Mouse (Mus musculus) left cerebral cortex, postnatal 14 days (tissue): Measurements from ENCODE around the gene Selenow. TPM values are rescaled to one million over a fixed set of nuclear protein-coding genes. Genes with fewer than 3 reads are reported as not detected.

Source experiments
- DNase-seq, 2 experiments: peaks; one replicate each; pipeline ENCODE4 v3.0.0; 2021 to 2022; ENCODE audit warnings: low spot score in 2 of 2, mixed read lengths in 1 of 2
- intact Hi-C: fragments of 180-260 bp; cut with DNase I; formaldehyde crosslinking; loops from one replicate; pipeline ENCODE4 v1.15.1; 2025
- long read RNA-seq, 2 experiments: library from polyadenylated mRNA; stranded (forward); transcript quantifications; one replicate each; pipeline ENCODE4 v2.0.0; 2021
- total RNA-seq, 2 experiments: library from RNA; stranded (reverse); gene quantifications; 2 replicates each; pipeline ENCODE4 v1.2.3; 2021

The Selenow gene
- 1,000 to 10,000 TPM; 1,549 to 1,751 TPM for total RNA-seq
- long read RNA-seq, experiment 1, transcript Selenow-201 (6 exons, 736 nt), result major isoform, 1,405 of 1,479 reads
- long read RNA-seq, experiment 1, partial matches to known transcripts, result 50 of 1,479 reads
- long read RNA-seq, experiment 1, other reads (novel, unspliced or antisense), result 24 of 1,479 reads
- long read RNA-seq, experiment 2, transcript Selenow-201 (6 exons, 736 nt), result major isoform, 1,237 of 1,296 reads
- long read RNA-seq, experiment 2, partial matches to known transcripts, result 38 of 1,296 reads
- long read RNA-seq, experiment 2, other reads (novel, unspliced or antisense), result 21 of 1,296 reads

DNA sequence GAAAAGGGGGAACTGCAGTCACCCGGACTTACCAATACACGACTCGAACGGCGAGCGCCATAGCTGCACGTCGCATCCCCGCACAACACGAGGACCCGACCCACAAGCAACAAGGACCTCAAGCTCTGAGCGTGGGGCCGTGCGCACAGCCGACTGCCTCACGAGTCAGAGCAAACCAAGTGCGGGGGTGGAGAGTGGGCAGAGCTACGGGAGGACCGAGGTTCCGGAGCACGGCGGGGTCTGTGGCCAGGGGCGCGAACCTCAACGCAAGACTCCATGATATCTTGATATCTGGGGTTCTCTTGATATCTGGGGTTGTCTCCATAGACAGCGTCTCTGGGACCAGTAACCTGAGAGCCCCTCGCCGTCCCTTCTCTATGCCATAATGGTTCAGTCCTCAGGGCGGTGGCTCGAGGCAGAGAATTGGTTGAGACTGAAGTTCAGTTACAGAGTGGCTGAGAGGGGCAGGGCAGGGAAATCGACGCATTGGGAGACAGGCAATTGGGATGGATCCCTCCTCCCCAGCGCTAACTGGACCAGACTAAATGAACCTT is at the start of gene Selenow:
Gene Selenow, minus strand, starts transcription at position 183 of the 554 bp plus-strand sequence.
- intact Hi-C loops, result no loop called here
- DNase-seq, result peak; percentile 92 to 96

DNA sequence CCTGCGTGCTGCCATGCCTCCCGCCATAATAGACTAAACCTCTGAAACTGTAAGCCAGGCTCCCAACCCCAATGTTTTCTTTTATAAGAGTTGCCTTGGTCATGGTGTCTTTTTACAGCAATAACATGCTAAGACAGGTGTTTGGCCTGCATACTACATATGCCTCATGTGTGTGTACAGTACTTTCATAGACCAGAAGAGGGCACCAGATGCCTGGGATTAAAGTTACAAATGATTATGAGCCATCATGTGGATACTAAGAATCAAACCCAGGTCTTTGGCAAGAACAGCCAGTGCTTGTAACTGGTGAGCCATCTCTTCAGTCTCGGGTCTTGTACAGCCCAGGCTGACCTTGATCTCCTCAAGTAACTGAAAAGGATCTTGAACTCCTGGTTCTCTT is 47.5 kb upstream of the Selenow start:
- intact Hi-C loops, result no loop called here
- no peak for DNase-seq

DNA sequence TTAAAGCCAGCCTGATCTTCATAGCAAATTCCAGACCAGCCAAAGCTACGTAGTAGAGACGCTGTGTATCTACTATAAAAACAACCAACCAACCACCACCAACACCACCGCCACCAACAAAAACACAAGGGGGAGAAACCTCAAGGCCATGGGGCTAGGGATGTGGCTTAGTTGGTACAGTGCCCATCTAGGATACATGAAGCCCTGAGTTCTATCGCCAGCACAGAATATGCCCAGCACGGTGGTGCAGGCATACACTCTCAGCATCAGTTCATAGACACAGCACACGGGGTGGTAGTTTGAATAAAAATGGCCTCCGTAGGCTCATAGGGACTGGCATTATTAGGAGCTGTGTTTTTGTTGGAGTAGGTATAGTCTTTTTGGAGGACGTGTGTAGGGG is 46.1 kb upstream of the Selenow start:
- DNase-seq, result no peak
- intact Hi-C loops, result no loop called here

DNA sequence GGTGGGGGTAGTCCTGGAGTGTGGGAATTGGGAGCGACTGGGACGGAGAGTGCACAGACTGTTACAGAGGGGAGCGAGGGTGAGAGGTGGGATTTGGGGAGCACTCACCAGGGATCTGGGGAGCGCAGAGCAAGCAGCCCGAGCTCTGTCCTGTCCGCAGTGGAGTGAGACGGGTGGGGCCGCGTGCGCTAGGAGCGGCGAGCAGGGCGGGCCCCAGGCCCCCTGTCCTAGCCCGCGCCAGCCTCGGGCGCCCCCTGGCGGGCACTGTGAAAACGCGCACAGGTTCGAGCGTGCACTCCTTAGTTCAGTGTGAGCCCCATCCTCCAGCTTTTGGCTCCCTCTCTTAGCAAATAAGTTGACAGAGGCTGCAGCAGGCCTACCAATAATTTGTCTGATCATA is 45.1 kb upstream of the Selenow start, which contains the start of gene Ehd2:
Gene Ehd2, minus strand, starts transcription at position 256 of the 400 bp plus-strand sequence.
- intact Hi-C loops, result no loop called here
- DNase-seq, result peak in 1 of 2 experiments; percentile 57

DNA sequence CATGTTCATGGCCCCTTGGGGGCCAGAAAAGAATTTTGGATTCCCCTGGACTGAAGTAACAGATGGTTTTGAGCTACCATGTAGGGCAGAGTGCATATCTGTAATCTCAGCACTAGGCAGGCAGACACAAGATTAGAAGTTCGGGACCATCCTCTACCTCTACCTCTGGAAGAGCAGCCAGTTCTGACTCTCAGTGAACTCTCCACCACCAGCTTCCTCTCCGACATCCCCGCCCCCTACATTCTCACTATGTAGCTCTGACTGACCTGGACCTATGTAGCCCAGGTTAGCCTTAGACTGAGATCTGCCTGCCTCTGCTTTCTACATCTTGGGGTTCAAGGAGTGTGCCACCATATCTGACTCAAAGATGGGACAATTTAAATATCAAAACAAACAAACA is 44.3 kb upstream of the Selenow start:
- DNase-seq, result no peak
- intact Hi-C loops, result no loop called here

DNA sequence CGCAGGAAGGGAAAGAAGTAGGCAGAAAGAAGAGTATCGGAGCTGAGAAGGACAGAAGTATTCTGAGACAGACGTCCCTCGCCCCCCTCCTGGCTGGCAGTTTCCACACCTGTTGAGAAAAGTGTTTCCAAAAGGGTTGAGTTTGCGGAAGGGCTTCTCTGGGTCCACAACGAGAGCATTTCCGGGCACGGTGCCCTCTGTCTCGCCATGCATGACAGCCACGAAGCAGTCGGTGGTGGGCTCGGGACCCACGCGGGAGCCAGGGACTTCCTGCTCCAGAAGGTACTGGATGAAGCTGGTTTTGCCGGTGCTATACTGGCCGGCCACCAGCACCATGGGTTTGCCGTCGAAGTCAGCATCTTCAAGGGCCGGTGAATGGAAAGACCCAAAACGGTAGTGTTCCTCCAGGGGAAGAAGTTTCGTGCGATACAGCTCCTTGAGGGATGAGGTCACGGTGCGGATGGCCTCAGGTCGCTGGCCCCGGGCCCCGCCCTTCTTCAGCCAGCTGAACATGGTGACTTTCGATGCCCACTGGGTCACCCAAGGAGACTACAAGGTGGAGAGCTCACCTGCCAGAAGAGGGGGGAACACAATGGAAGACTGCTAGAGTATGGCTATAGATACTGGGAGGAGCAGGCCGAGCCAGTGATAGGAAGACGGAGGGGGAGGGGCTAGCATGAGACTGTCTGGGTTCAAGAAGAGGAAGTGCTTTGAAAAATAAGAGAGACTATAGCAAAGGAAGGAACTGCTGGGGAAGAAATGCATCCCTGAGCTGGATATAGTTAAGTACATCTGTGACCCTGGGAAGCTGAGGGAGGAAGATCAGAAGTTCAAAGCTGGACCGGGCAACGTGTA is 41.8 kb upstream of the Selenow start:
- no peak for DNase-seq
- intact Hi-C loops, result no loop called here

DNA sequence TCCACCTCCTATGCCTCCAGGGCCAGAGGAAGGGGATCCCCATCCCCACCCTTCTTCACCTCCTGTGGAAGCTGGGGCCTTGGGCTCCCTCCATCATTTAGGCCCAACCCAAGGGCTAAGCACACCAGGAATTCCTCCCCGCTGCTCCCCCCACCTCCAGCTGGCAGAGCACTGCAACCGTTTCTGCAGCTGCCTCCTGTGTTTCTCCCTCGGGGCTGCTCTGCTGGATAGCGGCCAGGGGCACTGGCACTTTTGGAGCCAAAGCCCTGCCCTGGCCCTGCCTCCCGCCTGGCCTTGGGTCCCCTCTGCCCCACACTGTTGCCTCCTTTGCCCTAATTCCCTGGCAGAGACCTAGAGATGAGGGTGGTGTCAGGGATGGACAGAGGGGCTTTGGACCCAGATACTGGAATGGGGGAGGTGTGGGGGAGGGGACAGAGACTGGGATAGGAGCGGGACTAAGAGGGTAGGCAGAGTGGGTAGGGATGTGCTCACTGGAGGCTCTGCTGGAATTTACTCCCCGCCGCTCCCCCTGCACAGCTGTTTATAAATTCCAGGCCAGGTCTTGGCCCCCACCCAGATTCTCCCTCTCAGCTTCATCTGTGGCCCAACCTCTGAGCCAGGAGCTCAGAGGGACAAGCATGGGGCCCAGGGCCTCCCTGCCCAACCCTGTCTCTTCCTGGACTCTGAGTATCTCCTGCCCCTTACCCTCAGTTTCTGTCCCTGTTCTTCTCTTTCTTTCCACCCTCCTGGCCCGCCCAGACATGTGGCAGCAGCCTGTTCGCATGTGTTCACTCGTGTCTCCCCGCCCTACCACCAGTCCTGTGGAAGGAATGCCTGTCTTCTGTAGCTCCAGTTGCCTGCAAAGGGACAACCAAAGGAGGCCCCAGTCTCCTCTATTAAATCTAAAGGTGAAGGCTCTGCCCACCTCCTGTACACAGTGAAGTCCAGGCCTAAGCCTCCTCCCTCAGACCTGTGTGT is 40.4 kb upstream of the Selenow start:
- peak; percentile 54 to 57 for DNase-seq
- intact Hi-C loops, result no loop called here

DNA sequence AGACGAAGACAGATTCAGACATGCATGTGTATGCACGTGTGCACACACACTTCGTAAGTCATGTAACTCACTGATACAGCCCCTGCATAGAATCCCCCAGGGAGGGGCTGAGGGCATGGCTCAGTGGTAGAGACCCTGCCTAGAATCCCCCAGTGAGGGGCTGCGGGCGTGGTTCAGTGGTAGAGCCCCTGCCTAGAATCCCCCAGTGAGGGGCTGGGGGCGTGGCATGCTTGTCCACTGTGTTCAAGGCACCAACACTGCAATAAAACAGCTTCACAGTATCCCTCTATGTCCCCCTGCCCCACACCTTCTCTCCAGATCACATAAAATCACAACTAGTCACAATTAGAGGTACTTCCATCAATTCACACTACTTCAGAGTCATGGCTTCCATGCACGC is 39.6 kb upstream of the Selenow start:
- intact Hi-C loops, result no loop called here
- no peak for DNase-seq

DNA sequence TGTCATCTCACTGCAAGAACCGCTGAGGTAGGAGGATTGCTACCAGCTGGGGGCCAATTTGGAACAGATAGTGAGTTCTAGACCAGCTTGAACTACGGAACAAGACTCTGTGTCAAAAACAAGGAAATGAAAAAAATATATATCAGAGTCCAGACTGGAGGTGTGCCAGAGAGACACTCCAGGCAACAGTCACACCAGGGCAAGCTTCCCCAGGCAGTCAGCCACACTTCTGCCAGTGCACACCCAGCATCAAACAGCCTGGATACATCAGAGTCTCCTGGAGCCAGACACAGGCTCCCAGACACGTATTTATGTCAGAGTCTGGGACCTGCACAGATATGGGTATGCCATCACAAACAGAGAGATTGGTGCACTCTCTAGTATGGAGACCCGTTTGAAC is 39.0 kb upstream of the Selenow start:
- DNase-seq, result no peak
- intact Hi-C loops, result no loop called here

DNA sequence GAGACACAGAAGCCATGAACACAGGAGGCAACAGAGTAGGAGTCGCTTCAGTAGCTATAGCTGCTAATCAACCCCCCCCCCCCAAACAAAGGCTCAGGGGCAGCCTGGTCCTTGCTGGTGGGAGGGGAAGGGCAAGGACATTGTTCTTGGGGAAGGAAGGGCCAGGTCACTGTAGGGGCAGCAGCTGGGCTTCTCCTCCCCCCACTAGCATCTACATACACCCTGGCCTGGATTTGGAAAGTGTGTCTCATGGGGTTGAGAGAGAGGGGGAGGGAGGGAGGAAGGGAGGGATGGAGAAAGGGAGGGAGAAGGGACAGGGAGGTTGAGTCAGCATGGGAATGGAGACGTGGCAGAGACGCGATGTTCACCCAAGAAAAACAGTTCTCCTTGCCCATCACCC is 38.5 kb upstream of the Selenow start:
- intact Hi-C loops, result no loop called here
- DNase-seq, result no peak

DNA sequence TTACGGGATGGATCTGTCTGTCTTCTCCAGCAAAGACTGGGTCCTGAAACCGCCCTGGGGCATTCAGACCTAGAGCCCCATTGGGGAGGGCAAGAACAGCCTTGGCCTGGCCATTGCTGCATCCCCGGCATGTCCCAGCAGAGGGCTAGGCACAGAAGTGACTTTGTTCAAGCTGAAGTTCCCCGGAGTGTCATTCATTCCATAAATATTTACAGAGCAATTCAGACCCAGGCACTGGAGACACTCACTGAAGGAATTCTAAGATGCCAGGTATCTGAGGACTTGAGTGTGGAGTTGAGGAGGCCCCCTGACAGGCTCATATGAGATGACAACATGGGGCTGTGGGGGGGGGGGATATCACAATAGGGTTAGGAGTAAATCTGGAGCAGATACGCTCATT is 33.9 kb upstream of the Selenow start:
- intact Hi-C loops, result no loop called here
- DNase-seq, result no peak

DNA sequence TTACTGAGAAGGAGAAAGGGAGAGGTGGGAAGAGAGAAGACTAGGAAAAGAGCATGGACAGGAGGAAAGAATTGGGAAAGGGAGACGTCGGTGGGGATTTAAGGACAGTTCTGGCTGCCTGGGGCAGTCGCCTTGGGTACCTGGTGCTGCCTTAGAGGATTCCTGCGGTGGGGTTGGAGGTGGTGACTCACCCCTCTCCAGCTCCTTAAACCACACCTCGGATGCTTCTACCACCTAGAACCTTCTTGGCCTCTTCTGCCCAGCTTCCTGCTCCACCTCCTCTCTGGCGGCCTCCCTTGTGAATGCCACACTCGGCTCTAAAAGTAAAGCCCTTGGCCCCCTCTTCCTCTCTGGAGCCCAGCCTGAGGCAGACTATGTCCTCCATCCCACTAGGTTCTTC is 33.3 kb upstream of the Selenow start:
- DNase-seq, result no peak
- intact Hi-C loops, result no loop called here

DNA sequence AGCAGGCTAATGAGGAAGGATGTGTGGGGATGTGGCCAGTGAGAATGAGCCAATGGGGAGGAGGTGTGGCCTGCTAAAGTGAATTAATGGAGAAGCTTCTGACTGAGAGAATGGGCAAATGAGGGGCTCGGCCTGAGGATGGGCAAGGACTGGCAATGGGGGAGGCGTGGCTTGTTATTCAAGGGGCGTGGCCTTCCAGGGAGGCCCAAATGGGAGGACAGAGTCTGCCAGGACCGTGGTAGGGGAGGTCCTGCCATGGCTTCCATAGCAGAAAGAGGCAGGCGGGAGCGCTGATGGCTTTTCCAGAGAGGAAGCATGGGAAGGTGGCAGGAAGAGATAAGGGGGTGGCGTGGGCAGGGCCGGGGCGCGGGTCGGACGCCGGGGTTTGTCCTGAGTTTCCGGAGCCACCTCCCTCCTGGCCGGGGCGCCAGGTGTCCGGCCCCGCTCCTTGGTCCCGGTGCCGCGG is 32.8 kb upstream of the Selenow start:
- DNase-seq, result no peak
- intact Hi-C loops, result no loop called here

DNA sequence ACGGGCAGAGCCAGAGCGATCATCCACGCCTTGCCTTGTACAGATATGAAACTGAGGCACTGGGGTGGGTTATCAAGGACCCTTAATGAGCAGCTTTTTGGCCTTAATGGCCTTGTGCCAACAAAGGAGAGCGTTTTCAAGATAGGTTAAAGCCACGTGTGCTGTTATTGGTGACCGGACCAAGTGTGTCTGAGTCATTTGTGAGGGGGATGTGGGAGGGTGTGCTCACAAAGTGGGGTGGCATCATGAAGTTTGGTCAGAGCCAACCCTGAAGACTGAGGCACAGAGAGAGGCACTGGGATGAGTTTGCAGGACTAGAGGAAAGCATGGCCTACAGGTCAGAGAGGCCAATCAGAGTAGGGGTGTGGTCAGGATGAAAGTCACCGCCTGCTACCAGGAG is 32.2 kb upstream of the Selenow start:
- DNase-seq, result no peak

DNA sequence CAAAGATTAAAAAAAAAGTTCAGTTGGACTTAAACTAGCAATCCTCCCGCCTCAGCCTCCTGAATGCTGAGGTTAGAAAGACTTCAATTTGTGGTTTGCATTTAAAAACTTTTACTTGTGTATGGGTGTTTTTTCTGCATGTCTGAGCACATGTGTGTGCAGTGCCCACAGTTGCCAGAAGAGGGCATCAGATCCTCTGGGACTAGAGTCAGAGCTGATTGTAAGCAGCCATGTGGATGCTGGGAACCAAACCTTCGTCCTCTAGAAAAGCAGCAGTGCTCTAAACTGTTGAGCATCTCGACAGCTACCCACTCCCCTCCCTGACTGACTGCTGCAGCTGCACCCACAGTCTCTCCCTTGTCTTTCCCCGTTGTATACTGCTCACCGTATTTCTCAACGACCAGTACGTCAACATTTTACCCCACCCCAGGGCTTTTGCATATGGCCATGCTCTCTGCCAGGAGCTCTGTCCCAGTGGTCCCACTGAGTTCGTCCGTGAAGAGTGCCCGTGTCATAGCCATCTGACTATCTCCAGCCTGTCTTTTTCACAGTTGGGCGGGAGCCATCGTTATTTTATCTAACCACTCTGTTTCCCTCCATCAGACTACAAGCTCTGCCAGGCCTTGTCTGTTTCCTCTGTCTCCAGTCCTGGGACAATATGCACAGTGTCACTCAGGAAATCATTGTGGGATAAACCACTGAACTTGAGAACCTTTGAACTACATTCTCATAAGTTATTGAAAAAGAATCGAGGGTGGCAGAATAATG is 31.3 kb upstream of the Selenow start:
- intact Hi-C loops, result no loop called here
- DNase-seq, result no peak

More for the DNA sequence above, 32.2 kb upstream of the Selenow start:
- intact Hi-C loops, result no loop called here

DNA sequence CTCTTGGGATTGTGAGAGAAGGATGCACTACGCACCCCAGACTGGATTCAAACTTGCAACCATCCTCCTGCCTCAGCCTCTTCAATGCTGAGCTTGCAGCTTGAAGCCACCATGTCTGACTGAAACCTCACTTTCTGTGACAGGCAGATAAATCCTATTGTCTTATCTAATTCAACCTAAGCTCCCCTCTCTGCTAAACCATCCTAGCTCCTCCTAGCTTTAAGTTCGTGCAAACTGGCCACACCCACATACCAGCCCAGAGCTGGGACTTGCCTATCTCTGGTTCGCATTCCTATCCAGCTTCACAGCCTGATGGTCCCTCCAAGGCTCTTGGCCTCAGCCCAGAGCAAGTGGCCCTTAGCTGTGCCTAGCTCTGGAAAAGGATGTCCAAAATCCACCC is 30.2 kb upstream of the Selenow start:
- DNase-seq, result no peak
- intact Hi-C loops, result no loop called here

DNA sequence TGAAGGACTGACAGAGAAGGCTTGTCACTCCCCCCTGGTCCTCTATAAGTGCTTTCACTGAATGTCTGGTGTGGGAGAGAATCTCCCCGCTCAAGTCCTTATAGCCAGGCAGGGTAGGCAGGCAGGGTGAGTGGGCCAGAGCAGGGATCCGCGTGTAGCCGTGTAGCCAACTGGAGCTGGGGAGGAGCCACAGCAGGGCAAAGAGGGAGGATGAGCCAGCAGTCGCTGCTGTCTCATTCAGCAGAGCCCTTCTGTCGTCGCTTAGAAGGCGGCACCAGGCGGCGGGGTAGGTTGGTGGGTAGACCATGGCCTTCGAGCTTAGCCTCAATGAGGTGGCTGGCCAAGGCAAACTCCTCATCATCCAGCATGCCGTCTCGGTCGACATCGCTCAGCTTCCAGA is 27.8 kb upstream of the Selenow start:
- no peak for DNase-seq
- intact Hi-C loops, result no loop called here

DNA sequence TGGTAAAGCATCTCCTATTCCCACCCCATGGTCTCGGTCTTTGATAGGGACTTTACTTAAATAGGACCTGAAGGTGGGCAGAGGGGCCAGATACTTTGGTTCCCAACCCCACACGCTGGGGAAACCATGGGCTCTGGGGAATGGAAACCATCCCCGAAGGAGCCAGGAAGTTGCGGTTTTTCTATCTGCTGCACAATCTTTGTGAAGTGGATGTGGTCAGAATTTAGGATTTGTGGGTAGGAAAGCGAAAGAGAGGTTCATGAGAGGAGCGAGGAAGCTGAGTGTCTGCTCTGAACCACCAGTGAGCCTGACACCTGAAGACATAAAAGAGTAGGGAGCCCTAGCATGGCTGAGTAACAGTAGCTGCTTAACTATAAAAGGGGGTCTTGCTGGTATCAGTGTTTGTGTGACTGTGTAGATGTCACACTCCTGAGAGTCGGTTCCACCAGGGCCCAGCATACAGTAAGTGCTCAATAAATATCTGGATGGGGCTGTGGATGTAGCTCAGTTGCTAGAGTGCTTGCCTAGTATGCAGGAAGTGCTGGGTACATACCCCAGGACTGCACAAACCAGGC is 27.1 kb upstream of the Selenow start:
- intact Hi-C loops, result no loop called here
- no peak for DNase-seq
